ENCODE assay signal across 12 mouse cellular contexts in genomic region chr11:61590516-61591213, GRCm38 (mm10). TPM values are rescaled to one million over a fixed set of nuclear protein-coding genes. Genes with fewer than 3 reads are reported as not detected.
DNase-seq lines count a peak whose midpoint lies in the region; ATAC-seq and TF ChIP-seq lines count a peak whose summit lies in the region.
"Had no signal": no experiment of that assay in that cellular context is flagged by ENCODE, and none has a peak within 500 bp of the region (broad histone marks: within the 10 kb centered on the region; RNA-seq: fewer than 3 reads in every experiment).

No protein-coding gene starts in this region.

- peak; percentile 22 for DNase-seq in embryonic facial prominence, embryonic 11.5 days (ENCODE audit: low spot score)
- no peak for DNase-seq in embryonic facial prominence, embryonic 10.5 days (ENCODE audit: low spot score)
- DNase-seq in CH12.LX (ENCODE audit: extremely low read depth) = no peak
- peak; percentile 78 to 82 for DNase-seq in heart, adult 9 months (ENCODE audit: low spot score in 2 of 2)
- peak; percentile 44 to 58 for DNase-seq in kidney, postnatal 4 days
- no peak for DNase-seq in frontal cortex, postnatal 25 days (ENCODE audit: low spot score in 2 of 2)
- DNase-seq in thymus, adult 2 months = no peak

- no peaks in the 10 kb centered on the region for H3K9me3 ChIP-seq in embryonic facial prominence, embryonic 11.5 days (replicated peaks; ENCODE audit: control insufficient read depth, low read length)
- no peaks in the 10 kb centered on the region for H3K9me3 ChIP-seq in embryonic facial prominence, embryonic 10.5 days
- H3K9me3 ChIP-seq in CH12.LX (replicated peaks; ENCODE audit: low read length) = peaks cover 14% of the 10 kb centered on the region
- H3K9me3 ChIP-seq: embryonic facial prominence, embryonic 12.5 days; limb, embryonic 13.5 days; neural tube, embryonic 12.5 days had no signal

- H3K27ac ChIP-seq in embryonic facial prominence, embryonic 11.5 days (replicated peaks; ENCODE audit: low read depth, low read length) = no peak overlapping the region
- no peak overlapping the region for H3K27ac ChIP-seq in embryonic facial prominence, embryonic 10.5 days (replicated peaks)
- H3K27ac ChIP-seq in CH12.LX (ENCODE audit: insufficient read depth, low read depth) = no peak overlapping the region
- H3K27ac ChIP-seq in thymus, adult 2 months (ENCODE audit: control insufficient read depth, insufficient read depth, low read length) = no peak overlapping the region
- H3K27ac ChIP-seq: embryonic facial prominence, embryonic 12.5 days; hindbrain, embryonic 10.5 days; limb, embryonic 13.5 days; neural tube, embryonic 12.5 days had no signal

- no peak for TF ChIP-seq RAD21 in CH12.LX (IDR thresholded peaks at IDR 0.05; ENCODE audit: low read depth, low read length)

- no peak overlapping the region for H3K4me2 ChIP-seq in embryonic facial prominence, embryonic 11.5 days (ENCODE audit: low read depth, low read length)
- no peak overlapping the region for H3K4me2 ChIP-seq in CH12.LX (ENCODE audit: insufficient read depth, low read depth, poor library complexity, severe bottlenecking)
- H3K4me2 ChIP-seq: embryonic facial prominence, embryonic 12.5 days; limb, embryonic 13.5 days; neural tube, embryonic 12.5 days had no signal

- H3K79me2 ChIP-seq in CH12.LX (replicated peaks; ENCODE audit: control insufficient read depth, extremely low read depth, insufficient read depth, poor library complexity, severe bottlenecking) = no peaks in the 10 kb centered on the region

- H3K4me1 ChIP-seq in embryonic facial prominence, embryonic 11.5 days (ENCODE audit: control insufficient read depth, insufficient read depth, low read length) = no peaks in the 10 kb centered on the region
- H3K4me1 ChIP-seq in embryonic facial prominence, embryonic 10.5 days = peaks cover 14% of the 10 kb centered on the region
- H3K4me1 ChIP-seq in CH12.LX (ENCODE audit: control insufficient read depth in 1 of 2, insufficient read depth in 2 of 2) = peaks cover 0 to 13% of the 10 kb centered on the region in 2 experiments; a peak in 1 of 4 replicates
- H3K4me1 ChIP-seq in thymus, adult 2 months (replicated peaks; ENCODE audit: control insufficient read depth, insufficient read depth, low read length) = no peaks in the 10 kb centered on the region
- H3K4me1 ChIP-seq: embryonic facial prominence, embryonic 12.5 days; limb, embryonic 13.5 days; neural tube, embryonic 12.5 days had no signal

- no peaks in the 10 kb centered on the region for H3K27me3 ChIP-seq in embryonic facial prominence, embryonic 11.5 days (ENCODE audit: control insufficient read depth, insufficient read depth, low read length)
- no peaks in the 10 kb centered on the region for H3K27me3 ChIP-seq in embryonic facial prominence, embryonic 10.5 days (replicated peaks; ENCODE audit: low read depth, poor library complexity, severe bottlenecking)
- H3K27me3 ChIP-seq in CH12.LX (replicated peaks) = peaks cover 54% of the 10 kb centered on the region
- H3K27me3 ChIP-seq in thymus, adult 2 months (ENCODE audit: control insufficient read depth, insufficient read depth, low read length) = no peaks in the 10 kb centered on the region
- H3K27me3 ChIP-seq: embryonic facial prominence, embryonic 12.5 days; limb, embryonic 13.5 days; neural tube, embryonic 12.5 days had no signal

- dilution Hi-C loops in CH12.LX (cut with MboI; ENCODE audit: extremely low pct_ligation_motif_present, extremely low pct_unique_long_range_greater_than_20kb, low sequenced_read_pairs) = no loop called here

- H3K4me3 ChIP-seq in embryonic facial prominence, embryonic 11.5 days (ENCODE audit: low read depth, low read length) = no peak overlapping the region
- H3K4me3 ChIP-seq in embryonic facial prominence, embryonic 10.5 days = no peak overlapping the region
- H3K4me3 ChIP-seq in CH12.LX (replicated peaks in 1 of 3; ENCODE audit: low read depth in 2 of 3, low read length in 2 of 3, poor library complexity in 1 of 3) = no peak overlapping the region
- no peak overlapping the region for H3K4me3 ChIP-seq in thymus, adult 2 months (ENCODE audit: control insufficient read depth, insufficient read depth, low read length)
- H3K4me3 ChIP-seq: embryonic facial prominence, embryonic 12.5 days; hindbrain, embryonic 10.5 days; limb, embryonic 13.5 days; neural tube, embryonic 12.5 days had no signal

- no peak for TF ChIP-seq CTCF in CH12.LX (conservative IDR thresholded peaks at IDR 0.05 in 1 of 2, IDR thresholded peaks at IDR 0.05 in 1 of 2; ENCODE audit: low read depth in 2 of 2, low read length in 2 of 2)
- TF ChIP-seq CTCF in thymus, adult 2 months (IDR thresholded peaks at IDR 0.05; ENCODE audit: borderline replicate concordance, control insufficient read depth, extremely low read depth, insufficient read depth, low read length, poor library complexity) = no peak

- ATAC-seq in embryonic facial prominence, embryonic 11.5 days (replicated peaks; ENCODE audit: insufficient number of reproducible peaks, low FRiP score, low TSS enrichment, low read depth) = no peak
- no peak for ATAC-seq in megakaryocyte, adult 5-6 weeks (ENCODE audit: poor library complexity, severe bottlenecking)

- no peak overlapping the region for H3K9ac ChIP-seq in embryonic facial prominence, embryonic 11.5 days (replicated peaks; ENCODE audit: low read length)
- no peak overlapping the region for H3K9ac ChIP-seq in CH12.LX (ENCODE audit: insufficient read depth, low read depth)
- H3K9ac ChIP-seq: embryonic facial prominence, embryonic 12.5 days; limb, embryonic 13.5 days; neural tube, embryonic 12.5 days had no signal

- TF ChIP-seq EP300 in CH12.LX (IDR thresholded peaks at IDR 0.05; ENCODE audit: low read length) = no peak

- in situ Hi-C loops in CH12.LX (cut with MboI; ENCODE audit: low pct_ligation_motif_present, low pct_unique_long_range_greater_than_20kb, low sequenced_read_pairs) = no loop called here

- no peak for TF ChIP-seq POLR2A in CH12.LX (IDR thresholded peaks at IDR 0.05; ENCODE audit: low read depth, low read length)
- no peak for TF ChIP-seq POLR2A in thymus, adult 2 months (IDR thresholded peaks at IDR 0.05; ENCODE audit: control insufficient read depth, extremely low read depth, insufficient read depth, low read length, poor library complexity)

- 35% methylated on average over 7 of the region's 7 CpGs for WGBS in embryonic facial prominence, embryonic 11.5 days
- 36% methylated on average over 7 of the region's 7 CpGs for WGBS in embryonic facial prominence, embryonic 10.5 days
- 58% methylated on average over 7 of the region's 7 CpGs for WGBS in thymus, adult 2 months

- no peaks in the 10 kb centered on the region for H3K36me3 ChIP-seq in embryonic facial prominence, embryonic 11.5 days (replicated peaks; ENCODE audit: control insufficient read depth, insufficient read depth, low read depth, low read length)
- H3K36me3 ChIP-seq in embryonic facial prominence, embryonic 10.5 days (replicated peaks) = no peaks in the 10 kb centered on the region
- H3K36me3 ChIP-seq in CH12.LX (replicated peaks in 1 of 2; ENCODE audit: control insufficient read depth in 1 of 2, insufficient read depth in 1 of 2, low read length in 1 of 2) = no peaks in the 10 kb centered on the region
- no peaks in the 10 kb centered on the region for H3K36me3 ChIP-seq in thymus, adult 2 months (ENCODE audit: control insufficient read depth, insufficient read depth, low read length)
- H3K36me3 ChIP-seq: embryonic facial prominence, embryonic 12.5 days; hindbrain, embryonic 10.5 days; limb, embryonic 13.5 days; neural tube, embryonic 12.5 days had no signal

TF ChIP-seq in CH12.LX, 34 proteins besides CTCF, POLR2A, EP300 and RAD21:
- TF ChIP-seq ZNF384 (IDR thresholded peaks at IDR 0.05; ENCODE audit: low read depth, low read length) (peak; percentile 54), SIN3A (IDR thresholded peaks at IDR 0.05; ENCODE audit: low read length) (no peak), PAX5 (IDR thresholded peaks at IDR 0.05; ENCODE audit: low read length) (no peak)
TF ChIP-seq in CH12.LX: peak in this region for 1.

RNA-seq across cellular contexts. Expression of gene Epn2, which starts 11.2 kb away (rescaled TPM):
- polyA plus RNA-seq in embryonic facial prominence, embryonic 11.5 days (2014; fragmentation: Nextera tagmentation; extraction: Ambion mirVana) = 24.2 and 28.5 TPM in 2 replicates
- 24.7 and 25.4 TPM in 2 replicates for polyA plus RNA-seq in embryonic facial prominence, embryonic 10.5 days (2016; fragmentation: Nextera tagmentation; extraction: Ambion mirVana)
- total RNA-seq in CH12.LX (2012; rRNA removed) (9.6 and 13.8 TPM in 2 replicates), CH12.LX (2014; rRNA removed) (8.8 and 10.1 TPM in 2 replicates)
- polyA plus RNA-seq in CH12.LX (2012; ENCODE audit: insufficient read length, low read depth) = 7.2 and 8.9 TPM in 2 replicates
- total RNA-seq in megakaryocyte, adult 5-6 weeks (2015) = 0.04 and 0.07 TPM in 2 replicates
- total RNA-seq in megakaryocyte, adult 5-6 weeks (2017) = 3.3 TPM in 1 of 2 replicates, not detected in the other
- 5.7 and 7.3 TPM in 2 replicates for polyA plus RNA-seq in thymus, adult 2 months (2012; rRNA removed)

Comparison
In these comparisons a context has a peak if more than half of its experiments do, and no peak if none do; other contexts are left out.
1. DNase-seq: peak in embryonic facial prominence, embryonic 11.5 days (single experiment), heart, adult 9 months (2 of 2) and kidney, postnatal 4 days (2 of 2); none in embryonic facial prominence, embryonic 10.5 days (single experiment), CH12.LX (single experiment), frontal cortex, postnatal 25 days (0 of 2) and thymus, adult 2 months (single experiment).